Mouse (Mus musculus) thymus, adult 2 months (tissue): ENCODE data around the gene Ctbp1. TPM values are rescaled to one million over a fixed set of nuclear protein-coding genes. Genes with fewer than 3 reads are reported as not detected.

ENCODE experiments used
- DNase-seq: peaks from one replicate; pipeline ENCODE4 v3.0.0; 2021
- H3K27ac ChIP-seq: fragments of 200-500 bp; 2 replicates; pipeline ENCODE4 v1.5.1; 2012; ENCODE audit warnings: low read length, control low read depth; ENCODE audit not compliant: control insufficient read depth, insufficient read depth
- H3K27me3 ChIP-seq: fragments of 200-500 bp; 2 replicates; pipeline ENCODE4 v1.6.1; 2012; ENCODE audit warnings: mild to moderate bottlenecking, low read length, moderate library complexity, mixed read lengths; ENCODE audit not compliant: control insufficient read depth, insufficient read depth
- H3K36me3 ChIP-seq: fragments of 200-500 bp; 2 replicates; pipeline ENCODE4 v1.6.1; 2012; ENCODE audit warnings: mild to moderate bottlenecking, low read length, moderate library complexity; ENCODE audit not compliant: control insufficient read depth, insufficient read depth
- H3K4me1 ChIP-seq: fragments of 200-500 bp; replicated peaks from 2 replicates; pipeline ENCODE4 v1.6.1; 2012; ENCODE audit warnings: low read length; ENCODE audit not compliant: control insufficient read depth, insufficient read depth
- H3K4me3 ChIP-seq: fragments of 200-500 bp; 2 replicates; pipeline ENCODE4 v1.5.1; 2012; ENCODE audit warnings: mild to moderate bottlenecking, low read length, control low read depth, moderate library complexity; ENCODE audit not compliant: control insufficient read depth, insufficient read depth
- CTCF ChIP-seq: fragments of 200-500 bp; IDR thresholded peaks from 2 replicates; pipeline ENCODE4 v1.5.1; 2012; ENCODE audit warnings: mild to moderate bottlenecking, control low read depth, low read length, moderate library complexity, borderline replicate concordance; ENCODE audit not compliant: control insufficient read depth, poor library complexity, insufficient read depth; ENCODE audit errors: extremely low read depth
- POLR2A ChIP-seq: fragments of 200-500 bp; IDR thresholded peaks from 2 replicates; pipeline ENCODE4 v1.6.1; 2012; ENCODE audit warnings: mild to moderate bottlenecking, low read length, control low read depth, moderate library complexity; ENCODE audit not compliant: control insufficient read depth, poor library complexity, insufficient read depth; ENCODE audit errors: extremely low read depth
- WGBS: fragments of 180-500 bp; shearing (Covaris S2); methylation state at CpG from one replicate; pipeline ENCODE4 v1.1.7; 2018; 5-methylcytosine and 5-hydroxymethylcytosine counted together
- polyA plus RNA-seq: library from polyadenylated mRNA; depleted of rRNA; stranded (reverse); fragments of >200 nt; gene quantifications from 2 replicates; pipeline ENCODE4 v1.2.3, GENCODE M21; 2012

Gene Ctbp1
- polyA plus RNA-seq, 1 experiment: 568 TPM

- Histone ChIP-seq H3K4me1 (no peaks in the 10 kb centered on the region), H3K27me3 (no peaks in the 10 kb centered on the region), H3K4me3 (no peak overlapping the region), H3K36me3 (no peaks in the 10 kb centered on the region), H3K27ac (no peak overlapping the region)
- no peak for TF ChIP-seq POLR2A
- TF ChIP-seq CTCF: no peak
- 86% methylated on average over 16 of the region's 16 CpGs for WGBS
- no peak for DNase-seq
Observed at GRCm38 (mm10) chr5:33293796-33294430, 19.1 kb upstream of the Ctbp1 start.

GRCm38 (mm10) chr5:33283951-33284350, 9.2 kb upstream of the Ctbp1 start:
- no peak for TF ChIP-seq POLR2A
- TF ChIP-seq CTCF: no peak
- no peaks in the 10 kb centered on the region for H3K36me3 ChIP-seq
- H3K4me3 ChIP-seq: no peak overlapping the region
- H3K4me1 ChIP-seq: no peaks in the 10 kb centered on the region
- H3K27me3 ChIP-seq: no peaks in the 10 kb centered on the region
- H3K27ac ChIP-seq: no peak overlapping the region
- DNase-seq: no peak
- WGBS: 86% methylated on average over 7 of the region's 7 CpGs

- no peaks in the 10 kb centered on the region for H3K36me3 ChIP-seq
- TF ChIP-seq CTCF (no peak), POLR2A (no peak)
- DNase-seq: no peak
- no peak overlapping the region for H3K4me3 ChIP-seq
- no peak overlapping the region for H3K27ac ChIP-seq
- H3K4me1 ChIP-seq: no peaks in the 10 kb centered on the region
- 95% methylated on average over 1 of the region's 1 CpGs for WGBS
- H3K27me3 ChIP-seq: no peaks in the 10 kb centered on the region
Observed at GRCm38 (mm10) chr5:33281428-33281827, 6.6 kb upstream of the Ctbp1 start.

- no peak overlapping the region for H3K27ac ChIP-seq
- no peaks in the 10 kb centered on the region for H3K36me3 ChIP-seq
- no peaks in the 10 kb centered on the region for H3K4me1 ChIP-seq
- H3K27me3 ChIP-seq: no peaks in the 10 kb centered on the region
- 77% methylated on average over 5 of the region's 5 CpGs for WGBS
- no peak overlapping the region for H3K4me3 ChIP-seq
- peak; percentile 36 for DNase-seq
- TF ChIP-seq POLR2A (no peak), CTCF (no peak)
Observed at GRCm38 (mm10) chr5:33278950-33279349, 4.2 kb upstream of the Ctbp1 start.

GRCm38 (mm10) chr5:33277286-33277685, 2.5 kb upstream of the Ctbp1 start:
- Histone ChIP-seq H3K27me3 (no peaks in the 10 kb centered on the region), H3K4me1 (peaks cover 11% of the 10 kb centered on the region), H3K27ac (no peak overlapping the region), H3K36me3 (no peaks in the 10 kb centered on the region), H3K4me3 (no peak overlapping the region)
- WGBS: 57% methylated on average over 2 of the region's 2 CpGs
- TF ChIP-seq POLR2A: no peak
- no peak for TF ChIP-seq CTCF
- no peak for DNase-seq

GRCm38 (mm10) chr5:33275754-33276153, 960 bp upstream of the Ctbp1 start:
- no peaks in the 10 kb centered on the region for H3K36me3 ChIP-seq
- 70% methylated on average over 1 of the region's 1 CpGs for WGBS
- TF ChIP-seq CTCF: no peak
- TF ChIP-seq POLR2A: no peak
- H3K4me1 ChIP-seq: peaks cover 11% of the 10 kb centered on the region
- DNase-seq: no peak
- no peak overlapping the region for H3K4me3 ChIP-seq
- no peak overlapping the region for H3K27ac ChIP-seq
- H3K27me3 ChIP-seq: no peaks in the 10 kb centered on the region
